Mouse (Mus musculus): ENCODE data around the gene Lrrc71.

- TF ChIP-seq CTCF (IDR thresholded peaks at IDR 0.05; ENCODE audit: insufficient read depth, low read length) (no peak), POLR2A (IDR thresholded peaks at IDR 0.05; ENCODE audit: borderline replicate concordance, extremely low read depth, low read depth, low read length) (no peak)
Observed at GRCm38 (mm10) chr3:87758641-87759040, 10.2 kb upstream of the Lrrc71 start.

Measured in lung, adult 2 months (tissue).